Mouse (Mus musculus) T-helper 17 cell (primary cell): ENCODE measurements around the gene Rnf103.
"Not testable (repeated sequence)": the region's sequence is repeated elsewhere in the genome, so short reads cannot be mapped to it uniquely, and the experiment has no call there.

Experiments used
- in situ Hi-C, 2 experiments: fragments of 300-600 bp; cut with MboI, MseI; formaldehyde crosslinking; loops; 1 replicate in 1 of 2; 2 replicates in 1 of 2; pipeline ENCODE4 v1.15.1; 2025; ENCODE audit warnings: high pct_unique_total_duplicates in 2 of 2

Gene Rnf103

GRCm38 (mm10) chr6:71493675-71494340, at the start of gene Rnf103:
Gene Rnf103 (plus strand): TSS chr6:71493894.
- in situ Hi-C loops = loop anchor here in 1 of 2 experiments (5.0 kb wide), 1 partner anchor 52 kb away; the partner anchor contains the start of gene Rmnd5a

GRCm38 (mm10) chr6:71444756-71445155, 48.9 kb upstream of the Rnf103 start:
- in situ Hi-C loops = loop anchor here in 1 of 2 experiments (5.0 kb wide), 1 partner anchor 48 kb away; the partner anchor contains the start of gene Rnf103

- in situ Hi-C loops = no loop called here
These were observed 48.1 kb upstream of the Rnf103 start for GRCm38 (mm10) chr6:71445560-71445959.

GRCm38 (mm10) chr6:71452792-71453191, 40.9 kb upstream of the Rnf103 start:
- in situ Hi-C loops = no loop called here

- in situ Hi-C loops = not testable (repeated sequence)
These were observed 39.5 kb upstream of the Rnf103 start for GRCm38 (mm10) chr6:71453983-71454739.

GRCm38 (mm10) chr6:71457956-71458608, 35.6 kb upstream of the Rnf103 start:
- in situ Hi-C loops = no loop called here

GRCm38 (mm10) chr6:71465146-71465545, 28.5 kb upstream of the Rnf103 start:
- in situ Hi-C loops = no loop called here

GRCm38 (mm10) chr6:71467766-71468165, 25.9 kb upstream of the Rnf103 start:
- in situ Hi-C loops = no loop called here

GRCm38 (mm10) chr6:71469291-71469690, 24.4 kb upstream of the Rnf103 start:
- in situ Hi-C loops = no loop called here

- in situ Hi-C loops = no loop called here
These were observed 21.7 kb upstream of the Rnf103 start for GRCm38 (mm10) chr6:71471830-71472520.

GRCm38 (mm10) chr6:71472786-71473185, 20.9 kb upstream of the Rnf103 start:
- in situ Hi-C loops = no loop called here

- in situ Hi-C loops = no loop called here
These were observed 18.1 kb upstream of the Rnf103 start for GRCm38 (mm10) chr6:71475604-71476003.

GRCm38 (mm10) chr6:71476783-71477182, 16.9 kb upstream of the Rnf103 start:
- in situ Hi-C loops = no loop called here

- in situ Hi-C loops = not testable (repeated sequence)
These were observed 14.7 kb upstream of the Rnf103 start for GRCm38 (mm10) chr6:71478816-71479568.

GRCm38 (mm10) chr6:71479588-71479987, 14.1 kb upstream of the Rnf103 start:
- in situ Hi-C loops = not testable (repeated sequence)

GRCm38 (mm10) chr6:71480136-71480535, 13.6 kb upstream of the Rnf103 start:
- in situ Hi-C loops = no loop called here

GRCm38 (mm10) chr6:71481136-71481535, 12.6 kb upstream of the Rnf103 start:
- in situ Hi-C loops = no loop called here

- in situ Hi-C loops = no loop called here
These were observed 8.4 kb upstream of the Rnf103 start for GRCm38 (mm10) chr6:71485246-71485645.

GRCm38 (mm10) chr6:71486226-71486625, 7.5 kb upstream of the Rnf103 start:
- in situ Hi-C loops = no loop called here

GRCm38 (mm10) chr6:71486867-71487266, 6.8 kb upstream of the Rnf103 start:
- in situ Hi-C loops = no loop called here

- in situ Hi-C loops = no loop called here
These were observed 5.7 kb upstream of the Rnf103 start for GRCm38 (mm10) chr6:71487966-71488365.
